Mouse (Mus musculus) lung, adult 2 months (tissue): ENCODE data around the gene Ing4. TPM values are rescaled to one million over a fixed set of nuclear protein-coding genes. Genes with fewer than 3 reads are reported as not detected.

Experiments
- DNase-seq: peaks from one replicate; pipeline ENCODE4 v3.0.0; 2022
- H3K4me1 ChIP-seq: fragments of 200-500 bp; 2 replicates; pipeline ENCODE4 v1.6.1; 2011; ENCODE audit warnings: low read length; ENCODE audit not compliant: control insufficient read depth, insufficient read depth
- H3K4me3 ChIP-seq: fragments of 200-500 bp; replicated peaks from 2 replicates; pipeline ENCODE3; 2011; ENCODE audit warnings: low read depth, mild to moderate bottlenecking, control low read depth, low read length; ENCODE audit errors: extremely low read depth
- CTCF ChIP-seq: fragments of 200-500 bp; IDR thresholded peaks from 2 replicates; pipeline ENCODE4 v1.5.1; 2011; ENCODE audit warnings: mild to moderate bottlenecking, low read length, control low read depth; ENCODE audit not compliant: insufficient read depth
- POLR2A ChIP-seq: fragments of 200-500 bp; IDR thresholded peaks from 2 replicates; pipeline ENCODE4 v1.6.1; 2011; ENCODE audit warnings: low read depth, mild to moderate bottlenecking, control low read depth, low read length, borderline replicate concordance; ENCODE audit errors: extremely low read depth
- WGBS: fragments of 180-500 bp; shearing (Covaris S2); methylation state at CpG from one replicate; pipeline ENCODE4 v1.1.7; 2018; 5-methylcytosine and 5-hydroxymethylcytosine counted together
- polyA plus RNA-seq: library from polyadenylated mRNA; depleted of rRNA; stranded (reverse); fragments of >200 nt; gene quantifications from 2 replicates; pipeline ENCODE4 v1.2.3, GENCODE M21; 2012; rRNA removed

Gene Ing4
- polyA plus RNA-seq, result 30.3 and 50.5 TPM in 2 replicates

DNA sequence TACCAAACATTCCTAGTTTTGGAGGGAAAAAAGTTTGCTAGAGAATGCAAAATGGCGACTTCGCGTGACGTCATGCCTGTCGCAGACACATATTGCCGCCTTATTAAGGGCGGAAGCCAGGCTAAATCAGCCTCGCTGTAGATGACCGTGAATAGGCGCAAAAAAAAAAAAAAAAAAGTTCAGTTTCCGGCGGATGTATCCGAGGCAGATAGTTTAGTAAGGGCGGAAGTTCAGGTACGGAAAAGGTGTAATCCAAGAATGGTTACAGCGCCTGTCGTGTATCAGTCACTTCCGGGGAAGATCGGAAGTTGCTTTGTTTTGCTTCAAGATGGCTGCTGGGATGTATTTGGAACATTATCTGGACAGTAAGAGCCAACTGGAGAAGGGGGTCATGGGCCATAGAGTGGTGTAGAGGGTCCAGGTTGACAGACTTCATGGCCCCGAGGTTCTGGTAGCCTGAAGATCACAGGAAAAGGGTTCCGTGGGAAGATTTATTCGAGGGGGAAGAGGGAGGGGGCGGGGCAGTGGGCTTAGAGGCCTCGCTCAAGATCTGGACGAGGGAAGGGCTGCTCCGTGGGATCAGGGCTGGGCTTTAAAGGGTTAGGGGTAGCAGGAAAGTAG, at the start of gene Ing4:
Ing4 (plus strand) TSS at position 228 of the 621 bp plus-strand sequence.
- peak; percentile 87 for DNase-seq
- WGBS, result under 1% methylated on average over 26 of the region's 26 CpGs
- 0 out of 2 replicates have a peak, but pooled peaks have one; percentile 12 for TF ChIP-seq POLR2A
- no peak for TF ChIP-seq CTCF
- Histone ChIP-seq H3K4me1 (peaks cover 4% of the 10 kb centered on the region; the same call in 1 of the 2 replicates), H3K4me3 (peak within 1 kb of the TSS; percentile 96)

GRCm38 (mm10) chr6:124992241-124992640, 47.3 kb upstream of the Ing4 start:
- no peak overlapping the region for H3K4me3 ChIP-seq
- DNase-seq, result no peak
- WGBS, result 69% methylated on average over 4 of the region's 4 CpGs
- no peak for TF ChIP-seq POLR2A
- TF ChIP-seq CTCF, result no peak
- H3K4me1 ChIP-seq, result peaks cover 7% of the 10 kb centered on the region

DNA sequence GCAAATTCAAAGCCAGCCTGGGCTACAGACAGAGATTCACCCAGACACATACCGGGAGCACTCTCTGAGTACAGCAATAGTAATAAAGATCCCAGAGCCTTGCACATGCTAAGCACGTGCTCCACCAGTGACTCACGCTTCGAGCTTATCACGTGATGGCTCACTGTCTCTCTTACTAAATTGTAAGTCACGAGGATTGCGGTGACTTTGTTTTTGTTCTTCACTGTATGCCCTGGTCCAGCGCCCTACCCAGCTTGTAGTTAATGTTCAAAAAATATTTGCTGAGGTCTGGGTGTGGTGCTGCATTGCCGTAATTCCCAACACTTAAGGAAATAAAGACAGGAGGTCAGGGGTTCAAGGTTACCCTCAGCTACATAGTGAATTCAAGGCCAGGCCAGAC, 46.2 kb upstream of the Ing4 start:
- H3K4me3 ChIP-seq, result no peak overlapping the region
- no peak for TF ChIP-seq CTCF
- no peak for TF ChIP-seq POLR2A
- peaks cover 7% of the 10 kb centered on the region for H3K4me1 ChIP-seq
- DNase-seq, result no peak
- 72% methylated on average over 9 of the region's 9 CpGs for WGBS

- H3K4me1 ChIP-seq, result peaks cover 7% of the 10 kb centered on the region
- TF ChIP-seq POLR2A, result no peak
- TF ChIP-seq CTCF, result no peak
- no peak for DNase-seq
- H3K4me3 ChIP-seq, result no peak overlapping the region
- 18% methylated on average over 11 of the region's 11 CpGs for whole genome bisulfite sequencing
Measured at GRCm38 (mm10) chr6:124993876-124994275, 45.7 kb upstream of the Ing4 start.

GRCm38 (mm10) chr6:124995246-124995645, 44.3 kb upstream of the Ing4 start:
- Histone ChIP-seq H3K4me3 (no peak overlapping the region), H3K4me1 (peaks cover 7% of the 10 kb centered on the region)
- no peak for DNase-seq
- 49% methylated on average over 7 of the region's 7 CpGs for WGBS
- TF ChIP-seq POLR2A, result no peak
- TF ChIP-seq CTCF, result no peak

DNA sequence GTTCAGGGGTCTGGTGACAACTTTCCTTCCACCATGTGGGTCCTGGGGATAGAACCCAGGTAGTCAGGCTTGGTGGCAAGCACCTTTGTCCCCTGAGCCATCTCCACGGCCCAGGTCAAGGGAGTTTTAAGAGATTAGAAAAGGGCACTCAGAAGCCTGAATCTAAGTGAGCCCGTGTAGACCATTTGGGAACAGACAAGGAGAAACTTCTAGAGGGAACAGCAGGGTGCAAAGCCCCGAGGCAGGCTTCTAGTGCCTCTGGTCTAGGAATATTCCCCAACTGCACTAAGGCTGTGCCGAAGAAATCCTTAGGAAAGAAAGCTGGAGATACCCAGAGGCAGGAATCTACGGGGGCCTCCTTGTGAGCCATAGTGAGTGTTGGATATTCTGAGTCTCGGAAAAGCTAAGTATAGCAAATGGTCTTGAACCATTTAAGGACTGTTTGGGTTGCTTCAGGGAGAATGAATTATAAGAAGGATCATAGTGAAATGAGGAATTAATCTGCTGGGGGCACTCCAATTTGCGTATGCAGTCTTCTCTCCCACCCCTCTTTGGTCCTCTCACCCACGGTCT, 43.6 kb upstream of the Ing4 start:
- 52% methylated on average over 8 of the region's 8 CpGs for WGBS
- Histone ChIP-seq H3K4me1 (peaks cover 7% of the 10 kb centered on the region), H3K4me3 (no peak overlapping the region)
- TF ChIP-seq CTCF, result no peak
- TF ChIP-seq POLR2A, result no peak
- DNase-seq, result no peak

- TF ChIP-seq POLR2A, result no peak
- peak; percentile 72 for DNase-seq
- H3K4me3 ChIP-seq, result peak within 1 kb of the TSS; percentile 25
- H3K4me1 ChIP-seq, result peaks cover 7% of the 10 kb centered on the region
- WGBS, result 2% methylated on average over 63 of the region's 78 CpGs
Measured at GRCm38 (mm10) chr6:124996551-124997501, 42.7 kb upstream of the Ing4 start, which contains the start of gene Pianp. TSS of gene Pianp (plus strand) at chr6:124996694.

DNA sequence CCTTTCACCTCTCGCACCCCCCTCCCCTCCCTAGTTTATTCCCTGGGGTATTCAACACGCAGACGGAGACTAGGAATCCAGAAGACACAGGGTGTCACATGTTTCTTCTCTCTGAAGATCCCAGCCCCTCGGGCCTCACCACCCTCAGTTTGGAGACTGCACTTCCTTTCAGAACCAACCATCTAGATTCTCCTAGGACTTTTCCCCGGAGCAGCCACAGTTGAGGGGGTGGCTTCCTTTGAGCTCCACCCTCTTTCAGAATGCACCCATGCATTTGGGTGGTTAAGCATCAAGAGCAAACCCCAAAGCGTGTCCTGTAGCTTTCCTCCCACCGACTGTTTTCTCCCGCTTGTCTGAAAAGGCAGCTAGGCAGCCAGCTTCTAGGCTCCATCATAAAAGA, 41.5 kb upstream of the Ing4 start:
- TF ChIP-seq POLR2A (no peak), CTCF (no peak)
- WGBS, result 7% methylated on average over 8 of the region's 8 CpGs
- Histone ChIP-seq H3K4me1 (peaks cover 7% of the 10 kb centered on the region), H3K4me3 (no peak overlapping the region)
- DNase-seq, result no peak

DNA sequence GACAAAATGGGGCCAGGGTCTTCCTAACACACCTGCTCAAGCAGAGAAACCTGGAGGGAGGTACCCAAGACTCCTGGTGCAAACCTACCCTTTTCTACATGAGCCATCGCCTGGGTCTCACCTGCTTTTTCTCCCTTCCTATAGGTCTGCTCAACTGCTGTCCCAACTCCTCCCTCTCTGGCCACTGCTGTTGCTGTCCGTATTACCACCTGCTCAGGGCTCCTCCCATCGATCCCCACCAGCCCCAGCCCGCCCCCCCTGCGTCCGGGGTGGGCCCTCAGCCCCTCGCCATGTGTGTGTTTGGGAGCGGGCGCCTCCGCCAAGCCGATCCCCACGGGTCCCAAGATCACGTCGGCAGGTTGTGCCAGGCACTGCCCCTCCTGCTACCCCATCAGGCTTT, 40.5 kb upstream of the Ing4 start:
- WGBS, result 38% methylated on average over 14 of the region's 14 CpGs
- TF ChIP-seq POLR2A, result no peak
- TF ChIP-seq CTCF, result no peak
- DNase-seq, result no peak

More for the DNA sequence above, 40.5 kb upstream of the Ing4 start:
- Histone ChIP-seq H3K4me1 (peaks cover 7% of the 10 kb centered on the region), H3K4me3 (no peak overlapping the region)
